Comparison of ENCODE assay signal across 25 mouse cellular contexts in the genomic region with DNA sequence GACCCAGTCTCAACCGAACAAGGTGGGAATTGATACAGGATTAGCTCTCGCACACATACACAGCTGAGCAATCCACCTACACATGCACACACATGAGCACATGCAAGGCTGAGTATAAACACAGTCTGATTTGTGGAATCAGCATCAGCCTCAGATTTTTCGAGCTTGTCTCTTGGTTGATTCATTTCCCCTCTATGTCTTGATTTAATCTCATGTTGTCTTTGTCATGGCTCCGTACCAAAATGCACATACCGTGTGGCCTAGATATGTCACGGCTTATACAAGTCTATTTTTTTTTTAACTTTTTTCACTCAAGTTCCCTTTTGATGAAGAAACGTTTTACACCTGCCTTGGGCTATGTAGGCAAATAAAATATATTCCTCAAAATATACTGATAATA.
"Had no signal": no experiment of that assay in that cellular context is flagged by ENCODE, and none has a peak within 500 bp of the region (broad histone marks: within the 10 kb centered on the region; RNA-seq: fewer than 3 reads in every experiment).

No protein-coding gene starts in this region.

- ATAC-seq: hindbrain, postnatal 0 days; intestine, embryonic 16.5 days; liver, embryonic 12.5 days had no signal

- H3K4me3 ChIP-seq: heart, adult 2 months; heart, embryonic 13.5 days; heart, embryonic 15.5 days; hindbrain, embryonic 13.5 days; hindbrain, embryonic 15.5 days; kidney, embryonic 15.5 days; limb, embryonic 13.5 days; limb, embryonic 15.5 days; liver, embryonic 12.5 days had no signal

- H3K36me3 ChIP-seq: heart, embryonic 13.5 days; heart, embryonic 15.5 days; hindbrain, embryonic 13.5 days; hindbrain, embryonic 15.5 days; kidney, embryonic 15.5 days; limb, embryonic 13.5 days; limb, embryonic 15.5 days; liver, embryonic 12.5 days had no signal

- H3K27me3 ChIP-seq: heart, embryonic 13.5 days; heart, embryonic 15.5 days; hindbrain, embryonic 13.5 days; hindbrain, embryonic 15.5 days; kidney, embryonic 15.5 days; limb, embryonic 13.5 days; limb, embryonic 15.5 days; liver, embryonic 12.5 days had no signal

- DNase-seq: gastrocnemius, postnatal 14 days; gastrocnemius, postnatal 36 days; heart, adult 2 months; heart, postnatal 14 days; heart, postnatal 36 days; kidney, adult 11 months; kidney, adult 2 months; kidney, adult 9 months; kidney, postnatal 14 days; kidney, postnatal 36 days; layer of hippocampus, adult 9-11 months; layer of hippocampus, postnatal 36 days; left cerebral cortex, postnatal 4 days had no signal

- H3K27ac ChIP-seq: heart, adult 2 months; heart, embryonic 13.5 days; heart, embryonic 15.5 days; hindbrain, embryonic 13.5 days; hindbrain, embryonic 15.5 days; hindbrain, postnatal 0 days; kidney, embryonic 15.5 days; kidney, postnatal 0 days; limb, embryonic 13.5 days; limb, embryonic 15.5 days; liver, embryonic 12.5 days had no signal

- H3K9me3 ChIP-seq: heart, embryonic 13.5 days; heart, embryonic 15.5 days; hindbrain, embryonic 13.5 days; hindbrain, embryonic 15.5 days; kidney, embryonic 15.5 days; limb, embryonic 13.5 days; limb, embryonic 15.5 days; liver, embryonic 12.5 days had no signal

- H3K4me1 ChIP-seq: kidney, embryonic 15.5 days; liver, embryonic 12.5 days had no signal

- H3K4me2 ChIP-seq: heart, embryonic 11.5 days; heart, embryonic 13.5 days; heart, embryonic 15.5 days; hindbrain, embryonic 13.5 days; hindbrain, embryonic 15.5 days; kidney, embryonic 15.5 days; limb, embryonic 13.5 days; limb, embryonic 15.5 days; liver, embryonic 12.5 days had no signal

- H3K9ac ChIP-seq: heart, embryonic 13.5 days; heart, embryonic 15.5 days; hindbrain, embryonic 13.5 days; hindbrain, embryonic 15.5 days; kidney, embryonic 15.5 days; limb, embryonic 13.5 days; limb, embryonic 15.5 days; liver, embryonic 12.5 days had no signal
